Mouse (Mus musculus) gastrocnemius, postnatal 25 days (tissue): Measurements from ENCODE around the gene Sgpl1. TPM values are rescaled to one million over a fixed set of nuclear protein-coding genes. Genes with fewer than 3 reads are reported as not detected.
A peak's percentile ranks its signal among the peaks of the same experiment; 100 is the strongest.

Source experiments
- DNase-seq: peaks from one replicate; pipeline ENCODE4 v3.0.0; 2022
- microRNA-seq, 2 experiments: library from miRNA; unstranded; fragments of <30 nt; microRNA quantifications; one replicate each; pipeline ENCODE4 v1.2.0; 2021; ENCODE audit warnings: borderline replicate concordance in 2 of 2
- total RNA-seq, 2 experiments: library from RNA; stranded (reverse); gene quantifications; 1 replicate in 1 of 2; 2 replicates in 1 of 2; pipeline ENCODE4 v1.2.3; 2021

Sgpl1 gene
- total RNA-seq, 2 experiments from 2014 or later, result 6.9 to 7.2 TPM

DNA sequence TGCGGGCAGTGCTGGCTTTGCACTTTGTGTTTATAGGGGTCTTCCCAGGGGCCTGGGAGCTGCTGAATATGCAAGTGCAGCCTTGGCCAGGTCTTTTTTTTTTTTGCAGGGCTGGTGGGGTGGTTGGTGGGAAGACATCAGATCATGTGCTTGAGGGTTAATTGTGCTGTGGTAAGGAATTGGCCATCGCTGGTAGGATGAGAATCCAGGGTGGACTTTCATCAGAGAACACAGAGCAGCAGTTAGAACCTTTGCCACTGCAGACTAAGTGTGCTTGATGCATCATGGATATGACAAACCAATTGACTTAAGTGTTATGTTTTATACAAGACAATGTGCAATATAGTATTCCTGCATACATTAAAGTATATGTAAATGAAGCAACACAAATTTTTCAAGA is 62.1 kb downstream of the Sgpl1 start:
- no peak for DNase-seq

GRCm38 (mm10) chr10:61080931-61081255 is 66.6 kb downstream of the Sgpl1 start:
- no peak for DNase-seq

- DNase-seq, result peak; percentile 44
Measured at GRCm38 (mm10) chr10:61080227-61080930, 67.1 kb downstream of the Sgpl1 start.

DNA sequence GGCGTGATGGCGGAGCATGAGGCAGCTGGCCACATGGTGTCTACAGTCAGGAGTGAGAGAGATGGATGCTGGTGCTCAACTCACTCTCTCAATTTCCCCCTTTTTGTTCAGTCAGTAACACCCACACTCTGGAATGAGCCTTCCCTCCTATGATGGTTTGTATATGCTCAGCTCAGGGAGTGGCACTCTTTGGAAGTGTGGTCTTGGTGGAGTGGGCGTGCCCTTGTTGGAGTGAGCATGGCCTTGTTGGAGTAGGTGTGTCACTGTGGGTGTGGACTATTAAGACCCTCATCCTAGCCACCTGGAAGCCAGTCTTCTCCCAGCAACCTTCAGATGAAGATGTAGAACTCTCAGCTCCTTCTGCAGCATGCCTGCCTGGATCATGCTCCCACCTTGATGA is 71.9 kb downstream of the Sgpl1 start:
- no peak for DNase-seq

DNA sequence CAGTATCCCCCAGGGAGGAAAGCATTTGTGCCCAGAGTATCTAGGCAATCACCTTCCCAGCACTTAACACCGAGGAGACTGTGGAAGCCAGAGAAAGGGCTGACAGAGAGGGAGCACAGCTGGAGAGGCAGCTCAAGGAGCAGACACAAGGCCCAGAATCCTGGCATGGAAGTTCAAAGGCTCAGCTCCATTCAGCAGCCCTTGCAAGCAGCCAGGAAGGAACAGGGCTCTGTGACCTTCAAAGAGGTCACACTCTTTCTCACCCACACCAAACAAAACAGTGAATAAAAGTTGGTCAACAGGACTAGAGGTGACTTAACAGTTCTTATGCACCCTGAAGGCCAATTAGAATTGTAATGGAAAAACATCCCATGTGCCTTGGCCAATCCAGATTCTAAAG is 72.9 kb downstream of the Sgpl1 start:
- no peak for DNase-seq

DNA sequence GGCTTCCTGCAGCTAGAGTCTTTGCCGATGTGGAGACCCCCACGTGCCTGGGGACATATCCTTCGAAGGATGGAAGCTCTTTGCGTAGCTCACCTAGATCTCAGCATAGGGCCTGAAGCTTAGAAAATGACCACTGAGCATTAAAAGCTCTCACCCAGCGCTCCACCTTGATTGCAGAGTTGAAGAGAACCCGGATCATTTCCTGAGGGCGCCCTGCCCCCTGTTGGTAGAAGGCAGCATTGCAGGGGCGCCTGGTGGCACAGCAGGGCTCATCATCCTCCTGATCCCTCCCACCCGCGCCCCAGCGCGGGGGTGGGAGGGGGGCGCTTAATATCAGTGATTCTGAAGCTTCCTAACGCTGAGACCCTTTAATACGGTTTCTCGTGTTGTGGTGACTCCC is 75.2 kb downstream of the Sgpl1 start:
- no peak for DNase-seq

GRCm38 (mm10) chr10:61069248-61069647 is 78.3 kb downstream of the Sgpl1 start:
- no peak for DNase-seq

GRCm38 (mm10) chr10:61068436-61069192 is 78.9 kb downstream of the Sgpl1 start:
- DNase-seq, result no peak

- DNase-seq, result no peak
Measured at GRCm38 (mm10) chr10:61065287-61066005, 82.1 kb downstream of the Sgpl1 start.

- no peak for DNase-seq
Measured at GRCm38 (mm10) chr10:61064635-61065034, 82.9 kb downstream of the Sgpl1 start.

GRCm38 (mm10) chr10:61063271-61063864 is 84.1 kb downstream of the Sgpl1 start:
- no peak for DNase-seq

GRCm38 (mm10) chr10:61059543-61060110 is 87.9 kb downstream of the Sgpl1 start:
- DNase-seq, result no peak

GRCm38 (mm10) chr10:61059101-61059500 is 88.4 kb downstream of the Sgpl1 start:
- DNase-seq, result no peak

DNA sequence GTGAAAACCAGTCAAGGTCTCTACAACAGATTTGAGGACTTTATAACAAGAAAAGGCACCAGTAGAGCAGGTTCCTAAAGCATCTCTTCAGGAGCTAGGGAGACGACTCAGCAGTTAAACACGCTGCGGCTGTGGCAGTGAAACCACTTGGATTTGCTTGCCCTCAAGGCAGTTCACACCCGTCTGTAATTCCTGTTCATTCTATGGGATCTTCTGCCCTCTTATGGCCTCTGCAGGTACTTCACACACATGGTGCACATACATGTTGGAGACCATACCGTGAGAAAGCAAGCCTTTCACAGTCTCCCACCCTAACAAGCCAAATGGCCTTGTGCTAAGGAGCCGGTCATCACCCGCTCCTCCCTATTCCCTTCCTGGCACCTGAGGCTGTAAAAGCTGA is 90.8 kb downstream of the Sgpl1 start:
- no peak for DNase-seq

- DNase-seq, result peak; percentile 27
Measured at GRCm38 (mm10) chr10:61051993-61052613, 95.4 kb downstream of the Sgpl1 start.

Small RNA genes within 50 kb of the gene (microRNA-seq; reads per million reads assigned to microRNA genes)
- gene Gm44308, result 0 reads per million in 2 experiments

Other genes with a start within 250 kb of the Sgpl1 start
- under 1 TPM; 0.49 to 0.72 TPM for gene Pcbd1, start 58.4 kb downstream of the Sgpl1 start, total RNA-seq
- not detected for gene Tbata, start 24.3 kb upstream of the Sgpl1 start, total RNA-seq
- 1 to 10 TPM; 2.1 to 2.4 TPM for gene Adamts14, start 125.7 kb upstream of the Sgpl1 start, total RNA-seq
- not detected for gene Prf1, start 150.1 kb upstream of the Sgpl1 start, total RNA-seq
- gene Pald1, start 235.8 kb upstream of the Sgpl1 start, total RNA-seq, result 1 to 10 TPM; 3.8 to 9.8 TPM